Mouse (Mus musculus) liver, embryonic 12.5 days (tissue): ENCODE measurements around the gene Gm10696. TPM values are rescaled to one million over a fixed set of nuclear protein-coding genes. Genes with fewer than 3 reads are reported as not detected.
"Not testable (repeated sequence)": the region's sequence is repeated elsewhere in the genome, so short reads cannot be mapped to it uniquely, and the experiment has no call there.

Source experiments
- ATAC-seq: fragments of 200-750 bp; cut with Nextera tagmentation; 2 replicates; pipeline ENCODE4 v1.8.0; 2017; ENCODE audit warnings: moderate number of reproducible peaks, mild to moderate bottlenecking, moderate library complexity
- H3K27ac ChIP-seq: fragments of 300-500 bp; sonication (generic); 2 replicates; pipeline ENCODE4 v1.5.1; 2016; ENCODE audit warnings: mild to moderate bottlenecking
- H3K27me3 ChIP-seq: fragments of 300-500 bp; sonication (generic); replicated peaks from 2 replicates; pipeline ENCODE4 v1.6.1; 2016; ENCODE audit warnings: mild to moderate bottlenecking, moderate library complexity
- H3K36me3 ChIP-seq: fragments of 300-500 bp; sonication (generic); 2 replicates; pipeline ENCODE4 v1.6.1; 2016; ENCODE audit warnings: mild to moderate bottlenecking, moderate library complexity
- H3K4me1 ChIP-seq: fragments of 300-500 bp; sonication (generic); 2 replicates; pipeline ENCODE4 v1.6.1; 2016
- H3K4me2 ChIP-seq: fragments of 300-500 bp; sonication (generic); 2 replicates; pipeline ENCODE4 v1.6.1; 2016; ENCODE audit warnings: mild to moderate bottlenecking, moderate library complexity
- H3K4me3 ChIP-seq: fragments of 300-500 bp; sonication (generic); 2 replicates; pipeline ENCODE4 v1.5.1; 2016; ENCODE audit warnings: mild to moderate bottlenecking, moderate library complexity
- H3K9ac ChIP-seq: fragments of 300-500 bp; sonication (generic); 2 replicates; pipeline ENCODE4 v1.6.1; 2016; ENCODE audit warnings: mild to moderate bottlenecking, moderate library complexity
- H3K9me3 ChIP-seq: fragments of 300-500 bp; sonication (generic); replicated peaks from 2 replicates; pipeline ENCODE4 v1.6.1; 2016; ENCODE audit warnings: mild to moderate bottlenecking, moderate library complexity
- WGBS: fragments of 180-500 bp; shearing (Covaris S2); methylation state at CpG from one replicate; pipeline ENCODE4 v1.1.7; 2016; ENCODE audit not compliant: insufficient replicate concordance; 5-methylcytosine and 5-hydroxymethylcytosine counted together
- polyA plus RNA-seq: library from polyadenylated mRNA; unstranded; fragments of >200 nt; fragmentation: Nextera tagmentation; extraction: Ambion mirVana; gene quantifications from 2 replicates; pipeline ENCODE4 v1.2.1, GENCODE M21; 2016

Gm10696 gene
- polyA plus RNA-seq, result not detected in 2 replicates

DNA sequence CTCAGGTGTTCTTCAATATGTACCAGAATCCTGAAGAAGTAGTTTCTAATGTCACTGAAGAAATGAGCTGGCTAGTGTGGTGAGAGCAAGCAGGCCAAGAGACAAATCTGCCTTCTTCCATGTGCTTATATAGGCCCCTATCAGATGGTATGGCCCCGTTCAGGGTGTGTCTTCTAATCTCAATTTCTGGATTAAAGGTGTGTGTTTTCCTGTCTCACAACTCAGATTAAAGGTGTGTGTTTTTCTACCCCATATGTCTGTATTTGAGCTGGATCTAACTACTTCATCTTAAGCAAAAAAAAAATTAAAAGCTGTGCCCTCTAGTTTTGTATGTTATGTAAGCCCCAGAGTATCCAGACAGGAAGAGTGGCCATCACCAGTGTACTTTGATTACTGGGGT is at the start of gene Gm10696:
Gm10696 (minus strand) TSS at position 101 of the 400 bp plus-strand sequence.
- not testable (repeated sequence) for H3K9ac ChIP-seq, ATAC-seq, H3K27me3 ChIP-seq, H3K4me2 ChIP-seq, H3K9me3 ChIP-seq, H3K4me3 ChIP-seq, H3K36me3 ChIP-seq, H3K4me1 ChIP-seq, H3K27ac ChIP-seq
- WGBS, result 65% methylated on average over 1 of the region's 1 CpGs

DNA sequence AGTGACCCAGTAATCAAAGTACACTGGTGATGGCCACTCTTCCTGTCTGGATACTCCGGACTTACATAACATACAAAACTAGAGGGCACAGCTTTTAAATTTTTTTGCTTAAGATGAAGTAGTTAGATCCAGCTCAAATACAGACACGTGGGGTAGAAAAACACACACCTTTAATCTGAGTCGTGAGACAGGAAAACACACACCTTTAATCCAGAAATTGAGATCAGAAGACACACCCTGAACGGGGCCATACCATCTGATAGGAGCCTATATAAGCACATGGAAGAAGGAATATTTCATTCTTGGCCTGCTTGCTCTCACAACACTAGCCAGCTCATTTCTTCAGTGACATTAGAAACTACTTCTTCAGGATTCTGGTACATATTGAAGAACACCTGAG is 18.4 kb upstream of the Gm10696 start, which contains the start of gene Gm5286:
Gm5286 (plus strand) TSS at position 301 of the 400 bp plus-strand sequence.
- not testable (repeated sequence) for H3K4me2 ChIP-seq, ATAC-seq, H3K4me3 ChIP-seq, H3K27ac ChIP-seq, H3K36me3 ChIP-seq, H3K9me3 ChIP-seq, H3K9ac ChIP-seq, H3K4me1 ChIP-seq, H3K27me3 ChIP-seq
- 60% methylated on average over 3 of the region's 4 CpGs for WGBS

DNA sequence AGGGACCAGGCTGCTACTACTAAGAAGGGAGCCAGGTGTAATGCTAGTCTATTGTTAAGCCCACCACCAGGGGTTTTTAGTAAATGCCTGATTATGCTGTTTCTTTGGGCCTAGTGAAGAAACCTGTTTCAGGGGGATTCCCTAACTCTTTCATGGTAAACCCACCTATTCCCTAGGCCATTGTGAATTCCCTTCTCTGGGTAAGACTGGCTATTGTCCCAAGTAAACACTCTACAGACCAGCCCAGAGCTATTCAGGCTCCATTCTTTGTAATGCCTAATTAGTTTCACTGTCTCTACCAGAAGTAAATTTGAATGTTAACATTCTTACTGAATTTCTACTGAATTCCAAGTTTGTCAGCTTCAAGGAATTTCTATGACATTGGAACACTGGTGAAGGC is 10.6 kb downstream of the Gm10696 start:
- not testable (repeated sequence) for ATAC-seq, H3K27me3 ChIP-seq, H3K4me2 ChIP-seq, H3K36me3 ChIP-seq, H3K4me1 ChIP-seq, H3K9ac ChIP-seq, H3K27ac ChIP-seq, H3K4me3 ChIP-seq, H3K9me3 ChIP-seq

Other genes starting within 250 kb of the Gm10696 start
- not detected in 2 replicates for gene Gm9117, start 234.7 kb downstream of the Gm10696 start, polyA plus RNA-seq
- gene Tdpoz5, start 216.9 kb downstream of the Gm10696 start, polyA plus RNA-seq, result not detected in 2 replicates
- not detected in 2 replicates for gene Gm9125, start 123.3 kb downstream of the Gm10696 start, polyA plus RNA-seq
- not detected in 2 replicates for gene Gm10697, start 105.5 kb downstream of the Gm10696 start, polyA plus RNA-seq
- not detected in 2 replicates for gene Gm5286, start 18.5 kb upstream of the Gm10696 start, polyA plus RNA-seq
- not detected in 2 replicates for gene Gm4778, start 85.8 kb upstream of the Gm10696 start, polyA plus RNA-seq
- gene Them4, start 131.9 kb upstream of the Gm10696 start, polyA plus RNA-seq, result 3.1 and 3.3 TPM in 2 replicates
- gene Them5, start 163.9 kb upstream of the Gm10696 start, polyA plus RNA-seq, result not detected in 2 replicates
- 0.17 and 0.21 TPM in 2 replicates for gene C2cd4d, start 184.2 kb upstream of the Gm10696 start, polyA plus RNA-seq
- gene Rorc, start 194.6 kb upstream of the Gm10696 start, polyA plus RNA-seq, result 0.49 and 0.70 TPM in 2 replicates
- 0.04 TPM in 1 of 2 replicates, not detected in the other for gene Lingo4, start 220.3 kb upstream of the Gm10696 start, polyA plus RNA-seq
- gene Tdrkh, start 235.1 kb upstream of the Gm10696 start, polyA plus RNA-seq, result 10.7 and 11.1 TPM in 2 replicates